Comparison of ENCODE assay signal across 8 mouse cellular contexts in the genomic region with DNA sequence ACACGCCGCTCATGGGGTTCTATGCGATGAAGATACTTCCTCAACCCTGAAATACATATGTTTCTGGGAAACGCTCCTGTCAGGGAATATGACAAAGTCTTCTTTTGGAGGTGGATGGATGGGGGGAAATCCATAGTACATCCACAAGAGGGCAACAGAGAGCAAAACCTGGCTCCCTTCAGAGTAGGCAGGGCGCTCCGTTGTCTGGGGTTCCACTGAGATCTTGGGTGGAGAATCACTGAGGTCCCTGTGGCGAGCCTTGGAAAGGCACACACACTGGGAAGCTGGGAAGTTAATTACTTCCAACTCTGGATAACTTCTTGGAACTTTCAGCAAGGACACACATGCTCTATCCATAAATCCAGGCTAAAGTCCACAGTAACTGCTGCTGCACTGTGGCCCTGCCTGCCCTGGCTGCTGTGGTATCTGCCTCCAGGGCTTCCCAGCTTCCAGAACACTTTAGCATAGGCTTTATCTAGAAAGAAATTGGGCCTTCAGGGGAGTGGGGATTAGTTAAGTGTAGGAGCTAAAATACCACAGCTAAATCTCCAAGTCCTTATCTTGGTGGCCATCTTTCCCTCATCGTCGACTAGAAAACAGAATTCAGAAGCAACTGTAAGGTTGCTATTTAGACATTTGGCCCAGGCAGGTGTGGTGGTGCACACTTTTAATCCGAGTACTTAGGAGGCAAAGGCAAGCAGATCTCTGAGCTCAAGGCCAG.
DNase-seq lines count a peak whose midpoint lies in the region; ATAC-seq and TF ChIP-seq lines count a peak whose summit lies in the region.
"Had no signal": no experiment of that assay in that cellular context is flagged by ENCODE, and none has a peak within 500 bp of the region (broad histone marks: within the 10 kb centered on the region; RNA-seq: fewer than 3 reads in every experiment).

No protein-coding gene starts in this region.

- H3K4me3 ChIP-seq in layer of hippocampus, adult 2 months = no peak overlapping the region
- H3K4me3 ChIP-seq in kidney, postnatal 0 days (replicated peaks; ENCODE audit: low read depth, low read length) = no peak overlapping the region
- H3K4me3 ChIP-seq in stomach, embryonic 15.5 days (replicated peaks) = no peak overlapping the region
- H3K4me3 ChIP-seq: liver, embryonic 13.5 days had no signal

- no peak overlapping the region for H3K4me2 ChIP-seq in kidney, postnatal 0 days (ENCODE audit: low read length)
- no peak overlapping the region for H3K4me2 ChIP-seq in stomach, embryonic 15.5 days
- H3K4me2 ChIP-seq: liver, embryonic 13.5 days had no signal

- TF ChIP-seq CTCF in layer of hippocampus, adult 2 months (conservative IDR thresholded peaks at IDR 0.05) = peak; percentile 84
- peak; percentile 78 for TF ChIP-seq CTCF in kidney, postnatal 0 days (IDR thresholded peaks at IDR 0.05; ENCODE audit: low read depth)

- no peaks in the 10 kb centered on the region for H3K36me3 ChIP-seq in kidney, postnatal 0 days (ENCODE audit: insufficient read depth, low read length)
- no peaks in the 10 kb centered on the region for H3K36me3 ChIP-seq in stomach, embryonic 15.5 days
- H3K36me3 ChIP-seq: liver, embryonic 13.5 days had no signal

- H3K4me1 ChIP-seq in kidney, postnatal 0 days (replicated peaks; ENCODE audit: insufficient read depth, low read length) = no peaks in the 10 kb centered on the region
- no peaks in the 10 kb centered on the region for H3K4me1 ChIP-seq in stomach, embryonic 15.5 days
- H3K4me1 ChIP-seq: liver, embryonic 13.5 days had no signal

- DNase-seq in layer of hippocampus, adult 2 months (ENCODE audit: low spot score in 2 of 2) = peak in 1 of 2 experiments; percentile 38
- no peak for DNase-seq in layer of hippocampus, adult 9-11 months
- peak; percentile 49 for DNase-seq in MEL-GATA-1-ER (ENCODE audit: extremely low read depth, low read depth)
- DNase-seq in embryo, embryonic 10.5 days (ENCODE audit: low spot score) = peak; percentile 56
- peak; percentile 44 for DNase-seq in kidney, postnatal 0 days (ENCODE audit: low spot score)
- DNase-seq: liver, embryonic 13.5 days had no signal

- no peak overlapping the region for H3K27ac ChIP-seq in layer of hippocampus, adult 2 months
- H3K27ac ChIP-seq in kidney, postnatal 0 days = no peak overlapping the region
- no peak overlapping the region for H3K27ac ChIP-seq in stomach, embryonic 15.5 days
- H3K27ac ChIP-seq: liver, embryonic 13.5 days had no signal

- H3K9ac ChIP-seq in kidney, postnatal 0 days (ENCODE audit: low read depth, low read length) = no peak overlapping the region
- no peak overlapping the region for H3K9ac ChIP-seq in stomach, embryonic 15.5 days
- H3K9ac ChIP-seq: liver, embryonic 13.5 days had no signal

- no peaks in the 10 kb centered on the region for H3K9me3 ChIP-seq in kidney, postnatal 0 days (replicated peaks; ENCODE audit: low read length)
- H3K9me3 ChIP-seq in stomach, embryonic 15.5 days = no peaks in the 10 kb centered on the region
- H3K9me3 ChIP-seq: liver, embryonic 13.5 days had no signal

- WGBS in kidney, postnatal 0 days = 70% methylated on average over 10 of the region's 10 CpGs
- 60% methylated on average over 10 of the region's 10 CpGs for WGBS in stomach, embryonic 15.5 days

- ATAC-seq in kidney, postnatal 0 days (replicated peaks; ENCODE audit: low FRiP score, low read depth) = 0 out of 2 replicates have a peak, but pooled peaks have one; percentile 59
- ATAC-seq in stomach, embryonic 15.5 days (ENCODE audit: insufficient read depth, low FRiP score, low read depth) = peak; percentile 50; the same call in 1 of the 2 replicates
- ATAC-seq in inflammation-experienced regulatory T-cells, adult 6 months = no peak

- no peaks in the 10 kb centered on the region for H3K27me3 ChIP-seq in kidney, postnatal 0 days (ENCODE audit: insufficient read depth, low read length)
- H3K27me3 ChIP-seq in stomach, embryonic 15.5 days (replicated peaks) = no peaks in the 10 kb centered on the region
- H3K27me3 ChIP-seq: liver, embryonic 13.5 days had no signal
